Mouse (Mus musculus) G1E (cell line): Measurements from ENCODE around the gene Flt1.

ENCODE experiments used
- CTCF ChIP-seq: IDR thresholded peaks from 2 replicates; pipeline ENCODE4 v1.5.1; 2012; ENCODE audit warnings: low read depth, low read length, inconsistent platforms, mixed read lengths
- GATA1 ChIP-seq: IDR thresholded peaks from 2 replicates; pipeline ENCODE4 v1.6.1; 2012; ENCODE audit warnings: borderline replicate concordance, low read length, inconsistent platforms, mixed read lengths
- GATA2 ChIP-seq: IDR thresholded peaks from 2 replicates; pipeline ENCODE4 v1.6.1; 2012; ENCODE audit warnings: low read depth, low read length, inconsistent platforms, borderline replicate concordance
- POLR2AphosphoS5 ChIP-seq: IDR thresholded peaks from 2 replicates; pipeline ENCODE4 v1.6.1; 2012; ENCODE audit warnings: low read depth, low read length, inconsistent platforms; ENCODE audit not compliant: insufficient replicate concordance
- TAL1 ChIP-seq: conservative IDR thresholded peaks from 2 replicates; pipeline ENCODE4 v1.6.1; 2012; ENCODE audit warnings: low read depth, low read length, inconsistent platforms, mixed read lengths

GRCm38 (mm10) chr5:147702423-147702822 lies 23.4 kb downstream of the Flt1 start:
- no peak for TF ChIP-seq CTCF
- TF ChIP-seq GATA1 = no peak
- TF ChIP-seq GATA2 = no peak
- TF ChIP-seq TAL1 = no peak
- TF ChIP-seq POLR2AphosphoS5 = no peak
